Mouse (Mus musculus): ENCODE data around the gene Tpp1. TPM values are rescaled to one million over a fixed set of nuclear protein-coding genes. Genes with fewer than 3 reads are reported as not detected.
A peak's percentile ranks its signal among the peaks of the same experiment; 100 is the strongest.

Tpp1 gene
- total and polyA plus RNA-seq, 2 experiments from 2014 or later = 40.0 to 51.2 TPM

DNA sequence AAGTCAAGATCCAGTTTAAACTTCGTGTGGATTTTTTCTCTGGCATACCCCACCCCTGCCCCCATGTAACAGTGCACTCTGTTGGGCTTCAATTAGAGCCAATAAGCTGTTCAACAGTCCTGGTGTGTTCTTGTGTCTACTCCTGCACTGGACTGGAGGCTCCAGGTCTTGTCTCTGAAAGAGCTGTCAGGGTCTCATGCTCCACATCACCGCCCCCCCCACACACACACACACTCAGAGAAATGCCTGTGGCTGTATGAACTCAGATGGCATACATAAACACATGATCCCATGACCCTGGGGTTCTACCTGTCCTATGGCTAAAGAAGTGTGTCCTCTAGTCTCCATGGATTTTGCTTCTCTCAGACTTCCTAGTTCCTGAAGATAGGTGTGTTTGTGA, 24.0 kb upstream of the Tpp1 start:
- no peak for ATAC-seq
- Histone ChIP-seq H3K27ac (ENCODE audit: low read depth, low read length) (no peak overlapping the region), H3K4me3 (ENCODE audit: low read depth, low read length) (no peak overlapping the region), H3K9ac (no peak overlapping the region), H3K4me1 (ENCODE audit: insufficient read depth) (peaks cover 17% of the 10 kb centered on the region), H3K36me3 (ENCODE audit: insufficient read depth) (peaks cover 52% of the 10 kb centered on the region), H3K9me3 (ENCODE audit: low read length) (no peaks in the 10 kb centered on the region), H3K27me3 (ENCODE audit: insufficient read depth, low read length) (no peaks in the 10 kb centered on the region), H3K4me2 (ENCODE audit: low read depth) (no peak overlapping the region)
- WGBS = 77% methylated on average over 2 of the region's 2 CpGs
- no peak for DNase-seq
- TF ChIP-seq CTCF (IDR thresholded peaks at IDR 0.05; ENCODE audit: low read depth) = no peak

DNA sequence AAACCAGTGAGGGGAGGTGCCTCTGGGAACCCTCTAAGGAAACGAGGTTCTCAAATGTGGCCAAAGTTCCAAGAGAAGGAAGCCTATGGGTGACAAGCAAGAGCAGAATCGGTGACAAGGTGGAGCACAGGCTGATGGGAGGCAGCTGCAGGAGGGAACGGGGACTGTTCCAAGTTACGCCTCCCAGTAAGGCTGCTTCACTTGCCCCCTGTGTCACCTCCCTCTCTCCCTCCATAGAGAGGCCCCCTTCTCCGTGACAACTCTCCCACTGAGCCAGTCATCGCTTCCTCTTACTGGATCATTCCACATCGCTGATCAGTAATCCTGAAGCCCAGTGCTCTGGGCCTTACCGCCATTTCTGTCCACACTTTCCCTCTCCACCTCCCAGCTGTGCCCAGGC, 22.6 kb upstream of the Tpp1 start:
- no peak for ATAC-seq
- H3K36me3 ChIP-seq (ENCODE audit: insufficient read depth) = peaks cover 51% of the 10 kb centered on the region
- no peak overlapping the region for H3K27ac ChIP-seq (ENCODE audit: low read depth, low read length)
- no peak overlapping the region for H3K4me3 ChIP-seq (ENCODE audit: low read depth, low read length)
- no peak overlapping the region for H3K4me2 ChIP-seq (ENCODE audit: low read depth)
- no peaks in the 10 kb centered on the region for H3K9me3 ChIP-seq (ENCODE audit: low read length)
- no peak overlapping the region for H3K9ac ChIP-seq
- no peak for TF ChIP-seq CTCF (IDR thresholded peaks at IDR 0.05; ENCODE audit: low read depth)
- H3K4me1 ChIP-seq (ENCODE audit: insufficient read depth) = peaks cover 17% of the 10 kb centered on the region
- no peak for DNase-seq
- H3K27me3 ChIP-seq (ENCODE audit: insufficient read depth, low read length) = no peaks in the 10 kb centered on the region
- WGBS = 34% methylated on average over 8 of the region's 8 CpGs

DNA sequence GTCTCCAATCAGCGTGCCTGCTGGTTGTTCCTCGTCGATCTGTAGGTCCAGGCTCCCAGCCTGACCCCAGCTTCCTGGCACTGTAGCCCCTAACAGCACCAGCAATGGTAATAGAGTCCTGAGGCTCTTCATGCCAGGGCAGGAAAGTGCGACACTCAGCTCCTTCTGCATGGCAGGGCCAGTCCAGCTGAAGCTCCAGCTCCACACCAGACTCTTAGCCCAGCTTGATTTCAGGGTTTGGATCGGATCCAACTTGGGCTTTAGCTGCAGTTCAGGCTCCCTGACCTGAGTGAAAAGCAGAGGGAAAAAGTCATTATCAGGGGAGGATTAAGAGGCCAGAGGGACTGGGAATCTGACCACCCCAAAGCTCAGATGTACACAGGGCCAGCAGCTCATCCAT, 21.0 kb upstream of the Tpp1 start:
- H3K36me3 ChIP-seq (ENCODE audit: insufficient read depth) = peaks cover 54% of the 10 kb centered on the region
- no peaks in the 10 kb centered on the region for H3K27me3 ChIP-seq (ENCODE audit: insufficient read depth, low read length)
- TF ChIP-seq CTCF (IDR thresholded peaks at IDR 0.05; ENCODE audit: low read depth) = no peak
- no peak overlapping the region for H3K4me3 ChIP-seq (ENCODE audit: low read depth, low read length)
- ATAC-seq = no peak
- peaks cover 13% of the 10 kb centered on the region for H3K4me1 ChIP-seq (ENCODE audit: insufficient read depth)
- no peaks in the 10 kb centered on the region for H3K9me3 ChIP-seq (ENCODE audit: low read length)
- H3K4me2 ChIP-seq (ENCODE audit: low read depth) = no peak overlapping the region
- H3K27ac ChIP-seq (ENCODE audit: low read depth, low read length) = no peak overlapping the region
- DNase-seq = no peak
- 87% methylated on average over 5 of the region's 5 CpGs for WGBS
- no peak overlapping the region for H3K9ac ChIP-seq

DNA sequence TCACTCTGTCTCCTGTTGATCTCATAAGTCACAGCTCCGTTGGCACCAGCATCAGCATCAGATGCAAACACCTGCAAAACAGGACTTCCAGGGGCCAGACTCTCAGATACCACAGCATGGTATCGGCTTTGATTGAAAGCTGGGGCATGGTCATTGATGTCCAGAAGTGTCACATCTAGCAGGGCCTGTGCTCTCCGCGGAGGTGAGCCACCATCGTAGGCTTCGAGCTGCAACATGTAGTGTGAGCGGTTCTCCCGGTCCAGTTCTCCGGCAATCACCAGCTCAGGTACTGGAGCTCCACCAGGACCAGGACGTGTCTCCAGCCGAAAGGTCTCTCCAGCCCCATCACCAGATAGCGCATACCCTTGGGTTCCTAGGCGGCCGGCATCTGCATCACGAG, 20.3 kb upstream of the Tpp1 start:
- Histone ChIP-seq H3K4me3 (ENCODE audit: low read depth, low read length) (no peak overlapping the region), H3K4me1 (ENCODE audit: insufficient read depth) (peaks cover 9% of the 10 kb centered on the region; the same call in 1 of the 2 replicates), H3K4me2 (ENCODE audit: low read depth) (no peak overlapping the region), H3K27ac (ENCODE audit: low read depth, low read length) (no peak overlapping the region), H3K36me3 (ENCODE audit: insufficient read depth) (peaks cover 61% of the 10 kb centered on the region), H3K27me3 (ENCODE audit: insufficient read depth, low read length) (no peaks in the 10 kb centered on the region), H3K9me3 (ENCODE audit: low read length) (no peaks in the 10 kb centered on the region), H3K9ac (no peak overlapping the region)
- ATAC-seq (no peak), DNase-seq (no peak)
- no peak for TF ChIP-seq CTCF (IDR thresholded peaks at IDR 0.05; ENCODE audit: low read depth)
- WGBS = 96% methylated on average over 15 of the region's 15 CpGs

DNA sequence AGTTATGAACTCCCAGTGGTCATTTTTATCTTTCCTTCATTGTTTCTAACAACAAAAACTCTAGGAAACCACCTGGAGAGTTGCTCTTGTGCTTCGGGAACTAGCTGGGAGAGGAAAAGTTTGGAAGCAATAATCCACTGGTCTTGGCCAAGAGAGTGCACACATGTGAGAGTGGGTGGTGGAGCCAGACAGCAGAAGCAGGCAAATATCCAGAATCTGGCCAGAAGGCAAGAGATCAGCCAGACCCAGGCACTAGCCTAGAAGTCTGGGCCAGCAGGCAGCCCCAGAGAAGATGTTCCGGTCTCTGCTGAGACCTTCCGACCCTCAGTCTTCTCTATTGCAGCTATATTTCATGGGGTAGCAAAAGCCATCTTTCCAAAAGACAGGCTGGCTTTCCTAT, 17.9 kb upstream of the Tpp1 start:
- ATAC-seq = no peak
- Histone ChIP-seq H3K9me3 (ENCODE audit: low read length) (no peaks in the 10 kb centered on the region), H3K27ac (ENCODE audit: low read depth, low read length) (no peak overlapping the region), H3K27me3 (ENCODE audit: insufficient read depth, low read length) (no peaks in the 10 kb centered on the region), H3K36me3 (ENCODE audit: insufficient read depth) (peaks cover 73% of the 10 kb centered on the region), H3K9ac (no peak overlapping the region), H3K4me1 (ENCODE audit: insufficient read depth) (0 out of 2 replicates have a peak, but pooled peaks cover 5% of the 10 kb centered on the region), H3K4me3 (ENCODE audit: low read depth, low read length) (no peak overlapping the region), H3K4me2 (ENCODE audit: low read depth) (no peak overlapping the region)
- WGBS = 82% methylated on average over 3 of the region's 3 CpGs
- no peak for TF ChIP-seq CTCF (IDR thresholded peaks at IDR 0.05; ENCODE audit: low read depth)
- no peak for DNase-seq

DNA sequence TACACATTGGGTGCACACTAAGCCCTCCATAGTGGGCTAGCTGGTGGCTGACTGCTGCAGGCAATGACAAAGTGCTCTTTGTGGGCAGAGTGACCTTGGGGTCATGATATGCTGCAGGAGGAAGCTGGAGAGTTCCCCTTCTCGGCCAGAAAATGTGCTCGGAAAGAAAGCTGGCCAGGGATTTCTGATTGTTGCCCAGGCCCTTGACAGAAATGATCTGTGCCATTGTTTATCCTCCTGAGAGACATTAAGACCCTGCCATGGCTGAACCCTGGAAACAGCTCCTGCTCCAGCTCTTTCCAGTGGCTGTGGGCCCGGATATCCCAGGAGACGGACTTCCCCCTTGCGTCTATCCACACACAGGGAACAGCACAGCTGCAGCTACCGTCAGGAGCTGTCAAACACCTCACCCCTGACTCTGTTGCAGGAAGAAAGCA, 15.7 kb upstream of the Tpp1 start:
- no peak overlapping the region for H3K27ac ChIP-seq (ENCODE audit: low read depth, low read length)
- H3K27me3 ChIP-seq (ENCODE audit: insufficient read depth, low read length) = no peaks in the 10 kb centered on the region
- no peak overlapping the region for H3K9ac ChIP-seq
- no peak overlapping the region for H3K4me2 ChIP-seq (ENCODE audit: low read depth)
- H3K9me3 ChIP-seq (ENCODE audit: low read length) = no peaks in the 10 kb centered on the region
- 27% methylated on average over 6 of the region's 6 CpGs for whole genome bisulfite sequencing
- no peak overlapping the region for H3K4me3 ChIP-seq (ENCODE audit: low read depth, low read length)
- H3K36me3 ChIP-seq (ENCODE audit: insufficient read depth) = peaks cover 91% of the 10 kb centered on the region
- no peak for TF ChIP-seq CTCF (IDR thresholded peaks at IDR 0.05; ENCODE audit: low read depth)
- 0 out of 2 replicates have a peak, but pooled peaks cover 5% of the 10 kb centered on the region for H3K4me1 ChIP-seq (ENCODE audit: insufficient read depth)
- DNase-seq (no peak), ATAC-seq (peak; percentile 42)

DNA sequence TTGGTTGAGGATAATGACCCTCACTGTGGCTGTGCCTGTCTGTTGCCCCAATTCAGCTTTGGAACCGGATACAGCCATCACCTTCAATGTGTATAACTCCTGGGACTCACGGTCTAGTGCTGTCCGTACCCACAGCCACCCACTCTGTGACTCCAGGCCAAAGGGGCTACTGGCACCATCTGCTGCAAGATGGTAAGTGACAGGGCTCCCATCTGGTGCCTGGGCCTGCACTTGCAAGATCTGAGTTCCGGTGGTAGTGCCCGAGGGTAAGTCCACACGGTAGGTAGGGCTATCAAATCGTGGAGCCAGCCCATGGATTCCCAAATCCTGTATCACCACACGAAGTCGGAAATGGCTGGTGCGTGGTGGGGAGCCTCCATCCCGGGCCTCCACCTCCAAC, 12.3 kb upstream of the Tpp1 start:
- DNase-seq (no peak), ATAC-seq (no peak)
- no peak overlapping the region for H3K9ac ChIP-seq
- no peaks in the 10 kb centered on the region for H3K9me3 ChIP-seq (ENCODE audit: low read length)
- WGBS = 85% methylated on average over 11 of the region's 11 CpGs
- peaks cover 81% of the 10 kb centered on the region for H3K36me3 ChIP-seq (ENCODE audit: insufficient read depth)
- no peak overlapping the region for H3K4me3 ChIP-seq (ENCODE audit: low read depth, low read length)
- no peak for TF ChIP-seq CTCF (IDR thresholded peaks at IDR 0.05; ENCODE audit: low read depth)
- H3K4me2 ChIP-seq (ENCODE audit: low read depth) = no peak overlapping the region
- 0 out of 2 replicates have a peak, but pooled peaks cover 5% of the 10 kb centered on the region for H3K4me1 ChIP-seq (ENCODE audit: insufficient read depth)
- H3K27me3 ChIP-seq (ENCODE audit: insufficient read depth, low read length) = no peaks in the 10 kb centered on the region
- H3K27ac ChIP-seq (ENCODE audit: low read depth, low read length) = no peak overlapping the region

Measured in forebrain, postnatal 0 days (tissue).